Mouse (Mus musculus) intestine, embryonic 16.5 days (tissue): Measurements from ENCODE around the gene Fut7. TPM values are rescaled to one million over a fixed set of nuclear protein-coding genes. Genes with fewer than 3 reads are reported as not detected.

Source experiments
- ATAC-seq: fragments of 200-750 bp; cut with Nextera tagmentation; 2 replicates; pipeline ENCODE4 v1.8.0; 2017; ENCODE audit warnings: moderate TSS enrichment, moderate library complexity
- H3K27ac ChIP-seq: fragments of 300-500 bp; sonication (generic); 2 replicates; pipeline ENCODE4 v1.5.1; 2014; ENCODE audit warnings: mild to moderate bottlenecking, low read length
- H3K27me3 ChIP-seq: fragments of 300-500 bp; sonication (generic); replicated peaks from 2 replicates; pipeline ENCODE4 v1.6.1; 2014; ENCODE audit warnings: low read length, control low read depth, mixed read lengths; ENCODE audit not compliant: control insufficient read depth, insufficient read depth
- H3K36me3 ChIP-seq: fragments of 300-500 bp; sonication (generic); 2 replicates; pipeline ENCODE4 v1.6.1; 2014; ENCODE audit warnings: low read length, control low read depth; ENCODE audit not compliant: control insufficient read depth, insufficient read depth
- H3K4me1 ChIP-seq: fragments of 300-500 bp; sonication (generic); 2 replicates; pipeline ENCODE4 v1.6.1; 2014; ENCODE audit warnings: low read length, control low read depth, mixed read lengths; ENCODE audit not compliant: control insufficient read depth, insufficient read depth
- H3K4me2 ChIP-seq: fragments of 300-500 bp; sonication (generic); 2 replicates; pipeline ENCODE4 v1.6.1; 2014; ENCODE audit warnings: low read depth, low read length, control low read depth
- H3K4me3 ChIP-seq: fragments of 300-500 bp; sonication (generic); 2 replicates; pipeline ENCODE4 v1.5.1; 2014; ENCODE audit warnings: mild to moderate bottlenecking, low read length
- H3K9ac ChIP-seq: fragments of 300-500 bp; sonication (generic); 2 replicates; pipeline ENCODE4 v1.6.1; 2014; ENCODE audit warnings: low read depth, low read length
- H3K9me3 ChIP-seq: fragments of 300-500 bp; sonication (generic); 2 replicates; pipeline ENCODE4 v1.6.1; 2016; ENCODE audit warnings: low read length, control low read depth; ENCODE audit not compliant: control insufficient read depth
- WGBS: fragments of 180-500 bp; shearing (Covaris S2); extraction: QIAGEN DNeasy Blood & Tissue Kit; methylation state at CpG from one replicate; pipeline ENCODE4 v1.1.7; 2014; 5-methylcytosine and 5-hydroxymethylcytosine counted together
- polyA plus RNA-seq: library from polyadenylated mRNA; unstranded; fragments of >200 nt; fragmentation: Nextera tagmentation; extraction: Ambion mirVana; gene quantifications from 2 replicates; pipeline ENCODE4 v1.2.1, GENCODE M21; 2015

The Fut7 gene
- polyA plus RNA-seq, 1 experiment from 2014 or later, result 0.33 TPM

- no peak overlapping the region for H3K9ac ChIP-seq
- no peaks in the 10 kb centered on the region for H3K9me3 ChIP-seq
- peaks cover 26% of the 10 kb centered on the region for H3K4me1 ChIP-seq
- H3K4me3 ChIP-seq, result no peak overlapping the region
- no peaks in the 10 kb centered on the region for H3K36me3 ChIP-seq
- no peaks in the 10 kb centered on the region for H3K27me3 ChIP-seq
- WGBS, result 85% methylated on average over 3 of the region's 3 CpGs
- no peak for ATAC-seq
- no peak overlapping the region for H3K4me2 ChIP-seq
- no peak overlapping the region for H3K27ac ChIP-seq
These were observed 40.6 kb downstream of the Fut7 start for GRCm38 (mm10) chr2:25463630-25464029.

- H3K27me3 ChIP-seq, result no peaks in the 10 kb centered on the region
- H3K4me2 ChIP-seq, result no peak overlapping the region
- no peak overlapping the region for H3K9ac ChIP-seq
- H3K4me1 ChIP-seq, result peaks cover 15% of the 10 kb centered on the region
- no peaks in the 10 kb centered on the region for H3K9me3 ChIP-seq
- H3K27ac ChIP-seq, result no peak overlapping the region
- no peak overlapping the region for H3K4me3 ChIP-seq
- WGBS, result 74% methylated on average over 2 of the region's 2 CpGs
- H3K36me3 ChIP-seq, result no peaks in the 10 kb centered on the region
- no peak for ATAC-seq
These were observed 42.2 kb downstream of the Fut7 start for GRCm38 (mm10) chr2:25465256-25465655.

GRCm38 (mm10) chr2:25465816-25466635 lies 43.0 kb downstream of the Fut7 start:
- no peaks in the 10 kb centered on the region for H3K27me3 ChIP-seq
- 58% methylated on average over 10 of the region's 10 CpGs for WGBS
- H3K4me3 ChIP-seq, result no peak overlapping the region
- no peaks in the 10 kb centered on the region for H3K9me3 ChIP-seq
- H3K4me2 ChIP-seq, result no peak overlapping the region
- ATAC-seq, result no peak
- H3K27ac ChIP-seq, result 0 out of 2 replicates have a peak overlapping the region, but pooled peaks have one; percentile 16
- H3K4me1 ChIP-seq, result peaks cover 15% of the 10 kb centered on the region
- no peaks in the 10 kb centered on the region for H3K36me3 ChIP-seq
- 0 out of 2 replicates have a peak overlapping the region, but pooled peaks have one; percentile 25 for H3K9ac ChIP-seq

GRCm38 (mm10) chr2:25467606-25468303 lies 44.7 kb downstream of the Fut7 start:
- no peak for ATAC-seq
- Histone ChIP-seq H3K4me1 (peaks cover 10% of the 10 kb centered on the region), H3K27ac (no peak overlapping the region), H3K9ac (no peak overlapping the region), H3K9me3 (no peaks in the 10 kb centered on the region), H3K27me3 (no peaks in the 10 kb centered on the region), H3K4me3 (no peak overlapping the region), H3K4me2 (no peak overlapping the region), H3K36me3 (no peaks in the 10 kb centered on the region)
- WGBS, result 75% methylated on average over 14 of the region's 14 CpGs

- peaks cover 10% of the 10 kb centered on the region for H3K4me1 ChIP-seq
- H3K36me3 ChIP-seq, result no peaks in the 10 kb centered on the region
- H3K27me3 ChIP-seq, result no peaks in the 10 kb centered on the region
- no peak overlapping the region for H3K4me2 ChIP-seq
- H3K27ac ChIP-seq, result no peak overlapping the region
- WGBS, result 80% methylated on average over 10 of the region's 10 CpGs
- H3K9ac ChIP-seq, result no peak overlapping the region
- H3K9me3 ChIP-seq, result no peaks in the 10 kb centered on the region
- ATAC-seq, result 0 out of 2 replicates have a peak, but pooled peaks have one; percentile 10
- H3K4me3 ChIP-seq, result no peak overlapping the region
These were observed 46.2 kb downstream of the Fut7 start for GRCm38 (mm10) chr2:25468962-25469915.

- 47% methylated on average over 6 of the region's 6 CpGs for WGBS
- Histone ChIP-seq H3K36me3 (no peaks in the 10 kb centered on the region), H3K9ac (no peak within 1 kb of the TSS), H3K4me3 (no peak within 1 kb of the TSS), H3K27me3 (no peaks in the 10 kb centered on the region), H3K4me2 (no peak within 1 kb of the TSS), H3K4me1 (peaks cover 10% of the 10 kb centered on the region), H3K27ac (no peak within 1 kb of the TSS), H3K9me3 (no peaks in the 10 kb centered on the region)
- ATAC-seq, result no peak
These were observed 46.9 kb downstream of the Fut7 start, which contains the start of gene Ptgds for GRCm38 (mm10) chr2:25469969-25470368. Ptgds (minus strand) TSS chr2:25470046.

- Histone ChIP-seq H3K4me3 (no peak overlapping the region), H3K4me1 (peaks cover 8% of the 10 kb centered on the region), H3K4me2 (no peak overlapping the region), H3K27me3 (no peaks in the 10 kb centered on the region), H3K36me3 (no peaks in the 10 kb centered on the region), H3K9ac (no peak overlapping the region), H3K9me3 (no peaks in the 10 kb centered on the region), H3K27ac (no peak overlapping the region)
- no peak for ATAC-seq
- WGBS, result 79% methylated on average over 2 of the region's 2 CpGs
These were observed 49.5 kb downstream of the Fut7 start for GRCm38 (mm10) chr2:25472550-25472949.
